Mouse (Mus musculus): ENCODE results near the gene Unc80.

GRCm38 (mm10) chr1:66569736-66570135 is 101.6 kb downstream of the Unc80 start:
- TF ChIP-seq CTCF (IDR thresholded peaks at IDR 0.05; ENCODE audit: control insufficient read depth, insufficient read depth, insufficient read length) (no peak), MAX (IDR thresholded peaks at IDR 0.05) (no peak), CEBPB (IDR thresholded peaks at IDR 0.05; ENCODE audit: low read depth) (no peak), MYOD1 (IDR thresholded peaks at IDR 0.05; ENCODE audit: control insufficient read depth, insufficient read length, low read depth) (no peak), USF1 (IDR thresholded peaks at IDR 0.05; ENCODE audit: low read depth) (no peak)
